Mouse (Mus musculus) hindbrain, embryonic 16.5 days (tissue): ENCODE results near the gene Sash1. TPM values are rescaled to one million over a fixed set of nuclear protein-coding genes. Genes with fewer than 3 reads are reported as not detected.
A peak's percentile ranks its signal among the peaks of the same experiment; 100 is the strongest.

Experiments used
- ATAC-seq: fragments of 200-750 bp; cut with Nextera tagmentation; 2 replicates; pipeline ENCODE4 v1.8.0; 2017; ENCODE audit warnings: moderate TSS enrichment, moderate library complexity
- H3K27ac ChIP-seq: fragments of 300-500 bp; sonication (generic); 2 replicates; pipeline ENCODE4 v1.5.1; 2014; ENCODE audit warnings: low read depth, mild to moderate bottlenecking, control low read depth, low read length, moderate library complexity
- H3K27me3 ChIP-seq: fragments of 300-500 bp; sonication (generic); replicated peaks from 2 replicates; pipeline ENCODE4 v1.6.1; 2014; ENCODE audit warnings: low read length; ENCODE audit not compliant: control insufficient read depth, insufficient read depth
- H3K36me3 ChIP-seq: fragments of 300-500 bp; sonication (generic); 2 replicates; pipeline ENCODE4 v1.6.1; 2014; ENCODE audit warnings: mild to moderate bottlenecking, low read length, moderate library complexity, mixed read lengths; ENCODE audit not compliant: control insufficient read depth, insufficient read depth
- H3K4me1 ChIP-seq: fragments of 300-500 bp; sonication (generic); 2 replicates; pipeline ENCODE4 v1.6.1; 2014; ENCODE audit warnings: low read depth, low read length; ENCODE audit not compliant: control insufficient read depth, insufficient read depth
- H3K4me2 ChIP-seq: fragments of 300-500 bp; sonication (generic); 2 replicates; pipeline ENCODE4 v1.6.1; 2014; ENCODE audit warnings: mild to moderate bottlenecking, low read length, control low read depth, moderate library complexity
- H3K4me3 ChIP-seq: fragments of 300-500 bp; sonication (generic); 2 replicates; pipeline ENCODE4 v1.5.1; 2014; ENCODE audit warnings: mild to moderate bottlenecking, low read length, control low read depth, moderate library complexity
- H3K9ac ChIP-seq: fragments of 300-500 bp; sonication (generic); 2 replicates; pipeline ENCODE4 v1.6.1; 2014; ENCODE audit warnings: low read depth, mild to moderate bottlenecking, control low read depth, low read length, moderate library complexity
- H3K9me3 ChIP-seq: fragments of 300-500 bp; sonication (generic); 2 replicates; pipeline ENCODE4 v1.6.1; 2014; ENCODE audit warnings: mild to moderate bottlenecking, low read length, moderate library complexity; ENCODE audit not compliant: control insufficient read depth
- WGBS: fragments of 180-500 bp; shearing (Covaris S2); extraction: QIAGEN DNeasy Blood & Tissue Kit; methylation state at CpG from one replicate; pipeline ENCODE4 v1.1.7; 2014; 5-methylcytosine and 5-hydroxymethylcytosine counted together
- polyA plus RNA-seq: library from polyadenylated mRNA; unstranded; fragments of >200 nt; fragmentation: Nextera tagmentation; extraction: Ambion mirVana; gene quantifications from 2 replicates; pipeline ENCODE4 v1.2.1, GENCODE M21; 2015

The Sash1 gene
- polyA plus RNA-seq = 2.7 and 4.2 TPM in 2 replicates

- Histone ChIP-seq H3K36me3 (no peaks in the 10 kb centered on the region), H3K4me3 (peak within 1 kb of the TSS; percentile 83), H3K4me1 (peaks cover 7% of the 10 kb centered on the region), H3K27ac (peak within 1 kb of the TSS; percentile 93), H3K27me3 (no peaks in the 10 kb centered on the region), H3K9ac (peak within 1 kb of the TSS; percentile 73), H3K4me2 (peak within 1 kb of the TSS; percentile 97), H3K9me3 (no peaks in the 10 kb centered on the region)
- peak; percentile 95 for ATAC-seq
- WGBS = under 1% methylated on average over 59 of the region's 80 CpGs
These were observed at the start of gene Sash1 for GRCm38 (mm10) chr10:8885630-8886527. TSS of gene Sash1 (minus strand) at chr10:8886070.

DNA sequence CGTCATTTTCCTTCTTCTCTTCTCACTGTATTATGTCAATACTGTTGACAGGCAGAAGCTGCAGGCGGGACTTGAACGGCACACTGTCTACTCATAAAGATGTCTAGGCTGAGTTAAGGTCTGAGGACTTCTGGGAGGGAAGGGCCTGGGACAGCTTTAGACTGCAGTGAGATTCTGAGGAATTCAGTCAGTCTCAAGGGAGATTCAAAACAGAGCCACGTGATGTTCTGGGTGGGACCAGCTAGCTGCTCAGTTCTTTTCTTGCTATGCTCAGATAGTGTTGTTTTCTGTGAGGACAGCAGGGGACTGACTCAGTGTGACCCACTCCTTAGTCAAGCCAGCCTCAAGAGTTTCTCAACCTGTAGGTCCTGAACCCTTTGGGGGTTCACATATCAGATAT, 49.7 kb upstream of the Sash1 start:
- H3K9ac ChIP-seq = no peak overlapping the region
- 71% methylated on average over 4 of the region's 4 CpGs for WGBS
- H3K4me2 ChIP-seq = no peak overlapping the region
- H3K4me3 ChIP-seq = no peak overlapping the region
- no peaks in the 10 kb centered on the region for H3K36me3 ChIP-seq
- H3K27me3 ChIP-seq = no peaks in the 10 kb centered on the region
- no peaks in the 10 kb centered on the region for H3K9me3 ChIP-seq
- no peaks in the 10 kb centered on the region for H3K4me1 ChIP-seq
- ATAC-seq = no peak
- H3K27ac ChIP-seq = no peak overlapping the region

DNA sequence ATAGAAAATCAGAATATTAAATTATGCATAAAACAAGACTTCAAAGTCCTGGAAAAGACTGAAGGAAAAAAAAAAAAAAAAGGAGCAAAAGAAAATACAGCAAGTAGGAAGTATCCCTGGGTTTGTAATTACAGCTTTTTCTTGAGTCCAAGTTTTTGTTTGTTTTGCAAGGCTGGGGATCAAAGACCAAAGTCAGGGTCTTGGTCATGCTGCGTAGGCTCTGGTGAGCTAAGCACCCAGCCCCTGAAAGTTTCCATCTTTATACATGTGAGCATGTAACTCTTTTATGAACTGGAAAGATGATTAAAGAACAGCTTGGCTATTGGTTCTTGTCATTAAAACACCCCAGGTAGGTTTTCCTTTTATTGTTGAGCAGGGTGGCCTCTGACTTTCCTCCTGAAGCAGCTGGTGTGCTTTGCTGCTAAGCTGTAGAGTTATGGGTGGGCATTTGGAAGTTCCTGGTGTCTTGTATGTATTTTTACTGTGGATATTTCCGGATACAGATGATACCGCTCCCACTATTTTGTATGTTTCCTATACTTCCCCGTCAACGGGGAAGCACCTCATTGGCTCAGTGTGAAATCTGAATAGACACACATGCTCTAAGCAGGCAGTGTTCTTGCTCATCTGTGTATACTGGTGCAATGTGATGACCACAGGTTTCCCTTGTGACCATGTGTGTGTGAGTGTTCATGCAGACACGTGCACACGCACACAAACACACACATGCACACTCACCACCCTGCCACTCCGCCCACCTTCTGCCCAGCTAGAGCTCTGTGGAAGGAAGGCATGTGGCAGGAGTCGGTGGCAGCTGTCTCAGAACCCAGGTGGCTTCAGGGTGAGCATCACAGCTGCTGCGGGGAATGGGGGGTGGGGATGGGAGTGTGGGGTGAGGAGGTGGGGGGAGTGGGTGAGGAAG, 47.8 kb upstream of the Sash1 start:
- no peak overlapping the region for H3K4me3 ChIP-seq
- no peaks in the 10 kb centered on the region for H3K36me3 ChIP-seq
- no peak for ATAC-seq
- H3K27me3 ChIP-seq = no peaks in the 10 kb centered on the region
- no peaks in the 10 kb centered on the region for H3K9me3 ChIP-seq
- no peak overlapping the region for H3K9ac ChIP-seq
- no peak overlapping the region for H3K27ac ChIP-seq
- WGBS = 83% methylated on average over 10 of the region's 10 CpGs
- H3K4me1 ChIP-seq = 0 out of 2 replicates have a peak, but pooled peaks cover 2% of the 10 kb centered on the region
- no peak overlapping the region for H3K4me2 ChIP-seq

DNA sequence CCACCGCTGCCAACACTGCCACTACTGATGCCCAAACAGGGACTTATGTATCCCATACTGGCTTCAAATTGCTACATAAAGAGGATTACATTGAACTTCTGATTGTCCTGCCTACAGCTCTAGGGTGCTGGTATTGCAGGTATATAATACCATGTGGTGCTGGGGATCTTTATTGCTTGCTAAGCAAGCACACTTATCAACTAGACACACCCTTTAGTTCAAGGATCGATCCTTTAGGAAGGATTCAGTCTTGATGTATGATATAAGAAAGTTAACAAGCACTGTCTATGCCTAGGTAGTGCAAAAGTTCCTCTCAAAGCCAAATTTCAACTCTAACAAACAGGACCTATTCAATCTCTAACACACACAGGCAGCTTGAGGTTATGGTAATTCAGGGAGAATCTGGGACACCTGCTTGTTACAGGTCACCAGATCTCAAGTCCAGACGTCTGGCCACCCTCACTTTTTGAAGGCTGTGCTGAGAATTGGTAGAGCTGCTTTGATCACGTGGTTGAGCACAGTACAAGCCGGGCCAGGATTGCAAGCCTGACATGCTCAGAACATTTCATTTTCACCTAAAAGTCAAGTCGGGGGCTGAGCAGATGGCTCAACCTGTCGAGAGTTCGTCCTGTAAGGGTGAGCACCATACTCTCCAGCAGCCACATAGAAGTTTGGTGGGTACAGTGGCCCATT, 45.8 kb upstream of the Sash1 start:
- ATAC-seq = no peak
- Histone ChIP-seq H3K4me3 (no peak overlapping the region), H3K4me2 (no peak overlapping the region), H3K9ac (no peak overlapping the region), H3K4me1 (0 out of 2 replicates have a peak, but pooled peaks cover 2% of the 10 kb centered on the region), H3K36me3 (no peaks in the 10 kb centered on the region), H3K27me3 (no peaks in the 10 kb centered on the region), H3K9me3 (no peaks in the 10 kb centered on the region), H3K27ac (no peak overlapping the region)
- 90% methylated on average over 8 of the region's 8 CpGs for WGBS

DNA sequence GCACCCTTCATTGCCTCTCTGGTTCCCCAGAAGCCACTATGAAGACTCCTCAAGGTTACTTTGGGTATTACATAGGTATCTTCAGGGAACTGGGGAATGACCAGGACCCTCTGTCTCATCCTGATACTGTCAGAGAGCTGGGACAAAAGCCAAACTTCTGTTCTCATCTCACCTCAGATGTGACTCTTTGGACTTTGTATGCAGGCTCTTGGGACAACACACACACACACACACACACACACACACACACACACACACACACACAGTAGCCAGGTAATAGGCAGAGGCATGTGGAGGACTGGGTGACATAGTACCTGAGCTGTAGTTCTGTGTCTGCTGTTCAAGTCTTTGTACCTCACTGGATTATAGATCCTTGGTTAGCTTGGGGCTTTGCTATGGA, 44.8 kb upstream of the Sash1 start:
- no peaks in the 10 kb centered on the region for H3K36me3 ChIP-seq
- H3K9ac ChIP-seq = no peak overlapping the region
- 0 out of 2 replicates have a peak, but pooled peaks cover 2% of the 10 kb centered on the region for H3K4me1 ChIP-seq
- ATAC-seq = no peak
- H3K27me3 ChIP-seq = no peaks in the 10 kb centered on the region
- H3K27ac ChIP-seq = no peak overlapping the region
- H3K4me2 ChIP-seq = no peak overlapping the region
- no peak overlapping the region for H3K4me3 ChIP-seq
- no peaks in the 10 kb centered on the region for H3K9me3 ChIP-seq

GRCm38 (mm10) chr10:8928775-8929647, 43.1 kb upstream of the Sash1 start:
- H3K9me3 ChIP-seq = no peaks in the 10 kb centered on the region
- H3K4me1 ChIP-seq = 0 out of 2 replicates have a peak, but pooled peaks cover 2% of the 10 kb centered on the region
- no peaks in the 10 kb centered on the region for H3K27me3 ChIP-seq
- no peak overlapping the region for H3K9ac ChIP-seq
- no peak overlapping the region for H3K4me3 ChIP-seq
- ATAC-seq = peak; percentile 54; the same call in 1 of the 2 replicates
- WGBS = 38% methylated on average over 10 of the region's 10 CpGs
- H3K4me2 ChIP-seq = no peak overlapping the region
- no peak overlapping the region; the same call in 1 of the 2 replicates for H3K27ac ChIP-seq
- no peaks in the 10 kb centered on the region for H3K36me3 ChIP-seq

- Histone ChIP-seq H3K27ac (no peak overlapping the region), H3K4me1 (0 out of 2 replicates have a peak, but pooled peaks cover 2% of the 10 kb centered on the region), H3K36me3 (no peaks in the 10 kb centered on the region), H3K4me2 (no peak overlapping the region), H3K27me3 (no peaks in the 10 kb centered on the region), H3K9me3 (no peaks in the 10 kb centered on the region), H3K4me3 (no peak overlapping the region), H3K9ac (no peak overlapping the region)
- no peak for ATAC-seq
These were observed 42.4 kb upstream of the Sash1 start for GRCm38 (mm10) chr10:8928261-8928660.

GRCm38 (mm10) chr10:8926906-8927305, 41.0 kb upstream of the Sash1 start:
- Histone ChIP-seq H3K36me3 (no peaks in the 10 kb centered on the region), H3K9ac (no peak overlapping the region), H3K27me3 (no peaks in the 10 kb centered on the region), H3K4me3 (no peak overlapping the region), H3K4me2 (no peak overlapping the region), H3K9me3 (no peaks in the 10 kb centered on the region), H3K4me1 (0 out of 2 replicates have a peak, but pooled peaks cover 2% of the 10 kb centered on the region), H3K27ac (no peak overlapping the region)
- ATAC-seq = no peak
- 97% methylated on average over 3 of the region's 3 CpGs for WGBS
